Mouse (Mus musculus) v-Abl transformed pro-B cells (cell line): ENCODE data around the gene Nucks1.

Experiments
- in situ Hi-C, 2 experiments: fragments of 400-800 bp; cut with MboI; formaldehyde crosslinking; loops; one replicate each; pipeline ENCODE4 v1.15.1; 2025; ENCODE audit not compliant: unreplicated experiment in 2 of 2

The Nucks1 gene

GRCm38 (mm10) chr1:131962606-131963084 lies 52.3 kb downstream of the Nucks1 start, which contains the start of gene Slc45a3:
Gene Slc45a3 (plus strand): TSS chr1:131962967.
- in situ Hi-C loops = no loop called here

GRCm38 (mm10) chr1:131963085-131963951 lies 53.0 kb downstream of the Nucks1 start:
- in situ Hi-C loops = no loop called here

- in situ Hi-C loops = no loop called here
Measured at GRCm38 (mm10) chr1:131964100-131964499, 53.8 kb downstream of the Nucks1 start.

GRCm38 (mm10) chr1:131964580-131964979 lies 54.2 kb downstream of the Nucks1 start:
- in situ Hi-C loops = no loop called here

GRCm38 (mm10) chr1:131965818-131966217 lies 55.5 kb downstream of the Nucks1 start:
- in situ Hi-C loops = no loop called here

- in situ Hi-C loops = no loop called here
Measured at GRCm38 (mm10) chr1:131967336-131967735, 57.0 kb downstream of the Nucks1 start.

- in situ Hi-C loops = no loop called here
Measured at GRCm38 (mm10) chr1:131968556-131968955, 58.2 kb downstream of the Nucks1 start.

- in situ Hi-C loops = no loop called here
Measured at GRCm38 (mm10) chr1:131968983-131969382, 58.6 kb downstream of the Nucks1 start.

GRCm38 (mm10) chr1:131969825-131970224 lies 59.5 kb downstream of the Nucks1 start:
- in situ Hi-C loops = no loop called here

- in situ Hi-C loops = no loop called here
Measured at GRCm38 (mm10) chr1:131970322-131970660, 60.0 kb downstream of the Nucks1 start.

GRCm38 (mm10) chr1:131970661-131971520 lies 60.6 kb downstream of the Nucks1 start:
- in situ Hi-C loops = no loop called here

GRCm38 (mm10) chr1:131971771-131972497 lies 61.6 kb downstream of the Nucks1 start:
- in situ Hi-C loops = no loop called here

- in situ Hi-C loops = no loop called here
Measured at GRCm38 (mm10) chr1:131972498-131973334, 62.4 kb downstream of the Nucks1 start.

GRCm38 (mm10) chr1:131973991-131974390 lies 63.7 kb downstream of the Nucks1 start:
- in situ Hi-C loops = no loop called here

- in situ Hi-C loops = loop anchor here (5.0 kb wide), 1 partner anchor 40 kb away; no protein-coding TSS in a partner anchor
Measured at GRCm38 (mm10) chr1:131976886-131977285, 66.6 kb downstream of the Nucks1 start.

GRCm38 (mm10) chr1:131980471-131980870 lies 70.1 kb downstream of the Nucks1 start:
- in situ Hi-C loops = no loop called here

GRCm38 (mm10) chr1:131981378-131982013 lies 71.2 kb downstream of the Nucks1 start:
- in situ Hi-C loops = no loop called here

- in situ Hi-C loops = no loop called here
Measured at GRCm38 (mm10) chr1:131982907-131983306, 72.6 kb downstream of the Nucks1 start.

- in situ Hi-C loops = no loop called here
Measured at GRCm38 (mm10) chr1:131983806-131984205, 73.5 kb downstream of the Nucks1 start.
